Mouse (Mus musculus) right cerebral cortex, postnatal 36 days (tissue): ENCODE measurements around the gene Dnah17.

ENCODE experiments used
- DNase-seq, 2 experiments: peaks; one replicate each; pipeline ENCODE4 v3.0.0; 2022; ENCODE audit warnings: low spot score in 2 of 2, mixed read lengths in 1 of 2

The Dnah17 gene

DNA sequence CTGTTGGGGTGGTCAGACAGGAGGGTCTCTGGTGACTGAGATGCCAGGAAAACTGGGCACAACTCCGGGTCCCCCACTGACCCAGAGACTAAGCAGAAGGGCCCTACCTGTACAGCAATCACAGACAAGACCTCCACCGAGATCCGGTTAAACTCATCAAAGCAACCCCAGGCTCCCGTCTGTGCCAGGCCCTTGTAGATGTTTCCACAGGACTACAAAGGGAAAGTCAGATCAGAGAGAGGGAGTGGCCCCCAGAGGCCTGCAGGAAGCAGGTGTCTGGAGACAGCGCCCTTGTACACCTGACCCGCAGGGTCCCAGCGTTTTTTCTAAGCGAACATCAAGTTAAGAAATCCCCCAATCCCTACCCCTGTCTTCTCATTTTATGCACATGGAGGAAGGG is 44.5 kb downstream of the Dnah17 start:
- DNase-seq: no peak

DNA sequence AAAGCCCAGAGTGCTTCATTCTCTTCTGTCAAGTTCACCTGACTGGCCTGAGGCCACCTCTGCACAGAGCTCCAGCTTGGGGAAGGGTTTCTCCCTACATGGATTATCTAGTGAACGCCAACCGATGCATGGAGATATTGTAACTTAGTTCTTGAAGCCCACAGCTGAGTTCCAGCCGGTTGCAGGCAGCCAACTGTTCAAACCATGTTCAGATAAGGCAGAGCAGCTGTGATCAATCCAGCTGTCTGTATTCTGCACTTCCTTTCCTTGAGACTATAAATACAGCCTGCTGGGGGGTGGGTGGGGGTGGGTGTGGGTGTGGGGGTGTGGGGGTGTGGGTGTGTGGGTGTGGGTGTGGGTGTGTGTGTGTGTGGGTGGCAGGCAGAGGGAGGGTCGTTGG is 45.3 kb downstream of the Dnah17 start:
- no peak for DNase-seq

DNA sequence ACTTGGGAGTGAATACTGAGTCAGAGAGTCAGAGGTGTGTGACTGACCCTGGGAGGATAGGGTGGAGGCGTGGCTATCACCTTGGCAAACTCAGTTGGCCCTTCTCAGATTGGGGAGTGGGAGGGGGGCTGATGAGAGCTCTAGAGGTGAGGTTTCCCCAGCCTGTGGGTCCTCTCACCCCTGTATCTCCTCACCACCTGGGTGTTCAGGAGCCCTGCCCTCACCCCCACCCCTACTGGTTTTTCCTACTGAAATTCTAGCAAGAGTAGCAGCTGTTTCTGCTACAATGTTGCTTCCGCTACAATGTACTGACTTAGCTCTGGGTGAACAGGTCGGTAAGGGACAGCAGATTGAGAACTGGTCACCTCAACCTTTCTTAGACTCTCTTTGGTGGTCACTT is 46.2 kb downstream of the Dnah17 start:
- DNase-seq: no peak

DNA sequence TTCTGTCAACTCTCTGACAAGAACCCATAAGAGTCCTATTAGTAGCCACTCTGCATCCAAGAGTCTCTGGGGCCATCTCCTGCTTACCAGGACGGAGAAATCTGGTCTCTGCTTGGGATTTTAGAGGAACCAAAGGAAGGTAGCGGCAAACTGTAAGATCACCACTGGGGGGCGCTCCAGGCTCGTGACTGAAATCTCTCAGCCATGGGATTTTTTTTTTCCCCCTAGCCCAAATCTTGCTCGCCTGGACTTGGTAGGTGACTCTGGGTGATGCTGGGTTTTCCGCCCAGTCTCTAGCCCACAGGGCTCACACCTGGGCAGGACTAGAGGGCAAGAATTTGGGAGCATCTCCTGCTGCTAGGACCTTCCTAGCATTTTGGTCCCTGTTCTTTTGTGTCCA is 46.6 kb downstream of the Dnah17 start:
- peak in 1 of 2 experiments; percentile 24 for DNase-seq

DNA sequence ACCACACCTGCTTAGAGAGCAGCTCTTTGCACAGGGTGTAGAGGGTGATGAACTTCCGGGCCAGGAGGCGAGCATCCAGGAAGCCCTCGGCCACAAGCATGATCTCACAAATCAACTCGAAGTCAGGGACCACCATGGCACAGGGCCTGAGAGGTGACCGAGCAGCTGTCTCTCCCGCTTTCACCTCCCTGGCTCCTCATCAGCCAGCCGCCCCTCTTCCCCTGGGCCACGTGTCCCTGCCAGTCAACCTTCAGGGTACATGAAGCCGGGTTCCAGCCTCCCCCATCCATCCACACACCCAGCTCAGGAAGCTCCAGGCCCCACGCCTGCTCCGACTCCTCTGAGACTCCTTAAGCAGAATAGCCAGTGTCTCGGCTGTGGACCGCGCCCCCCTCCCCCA is 48.1 kb downstream of the Dnah17 start:
- no peak for DNase-seq

DNA sequence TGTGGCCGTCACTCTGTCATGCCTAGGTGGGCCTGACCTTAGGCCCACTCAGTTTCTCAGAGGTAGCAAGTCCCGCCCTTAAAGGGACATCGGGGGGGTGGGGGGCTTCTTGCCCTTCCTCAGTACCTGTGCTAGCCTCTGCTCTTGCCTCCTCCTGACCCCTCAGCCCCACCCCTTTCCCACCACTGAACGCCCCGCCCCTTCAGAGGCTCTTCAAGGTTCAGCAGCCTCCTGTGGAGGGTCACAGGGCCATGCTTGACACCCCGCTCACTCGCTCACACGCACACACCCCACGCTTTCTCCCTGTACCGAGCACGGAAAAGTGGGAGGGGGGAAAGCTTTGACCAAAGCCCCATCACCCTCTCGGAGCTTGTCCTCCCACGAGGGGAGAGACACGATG is 50.7 kb downstream of the Dnah17 start:
- no peak for DNase-seq

DNA sequence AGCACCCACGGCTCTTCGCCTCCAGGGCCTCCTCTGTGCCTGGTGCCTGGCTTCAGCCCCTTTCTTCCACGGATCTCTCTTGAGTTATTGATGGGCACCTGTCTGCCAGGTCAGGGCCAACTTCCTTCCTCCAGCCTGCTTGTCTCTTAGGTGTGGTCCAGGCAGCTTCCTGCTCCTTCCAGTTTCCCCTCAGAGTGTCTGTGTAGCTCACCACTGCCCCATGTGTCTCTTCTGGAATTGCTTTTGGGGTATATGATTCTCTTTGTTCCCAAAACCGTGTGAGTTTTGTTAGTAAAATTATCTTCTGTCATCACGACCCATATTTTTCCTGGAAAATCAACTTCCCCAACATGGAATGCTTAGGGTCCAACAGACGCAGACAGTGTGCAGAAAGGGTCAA is 53.5 kb downstream of the Dnah17 start:
- no peak for DNase-seq

DNA sequence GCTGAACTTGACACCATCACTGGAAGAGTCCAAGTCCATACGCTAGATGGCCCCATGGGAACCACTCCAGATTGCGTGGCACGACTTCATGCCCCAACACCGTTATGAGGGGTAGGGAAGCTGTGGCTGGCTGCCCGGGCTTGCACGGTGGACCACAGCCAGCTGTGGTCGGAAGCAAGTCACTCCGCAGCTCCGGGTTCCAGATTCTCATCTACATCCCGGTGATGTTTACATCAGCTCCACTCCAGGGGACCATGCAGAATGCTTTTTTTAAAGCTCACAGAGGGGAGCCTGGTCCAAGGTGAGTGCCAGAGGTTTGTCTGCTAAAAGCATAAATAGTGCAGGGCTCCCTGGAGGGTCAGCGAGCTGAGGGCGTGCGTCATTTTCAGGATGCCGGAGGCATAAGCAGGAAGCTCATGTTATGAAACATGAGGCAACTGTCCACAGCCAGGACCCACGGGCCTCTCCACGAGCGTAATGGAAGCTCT is 55.4 kb downstream of the Dnah17 start:
- DNase-seq: no peak

DNA sequence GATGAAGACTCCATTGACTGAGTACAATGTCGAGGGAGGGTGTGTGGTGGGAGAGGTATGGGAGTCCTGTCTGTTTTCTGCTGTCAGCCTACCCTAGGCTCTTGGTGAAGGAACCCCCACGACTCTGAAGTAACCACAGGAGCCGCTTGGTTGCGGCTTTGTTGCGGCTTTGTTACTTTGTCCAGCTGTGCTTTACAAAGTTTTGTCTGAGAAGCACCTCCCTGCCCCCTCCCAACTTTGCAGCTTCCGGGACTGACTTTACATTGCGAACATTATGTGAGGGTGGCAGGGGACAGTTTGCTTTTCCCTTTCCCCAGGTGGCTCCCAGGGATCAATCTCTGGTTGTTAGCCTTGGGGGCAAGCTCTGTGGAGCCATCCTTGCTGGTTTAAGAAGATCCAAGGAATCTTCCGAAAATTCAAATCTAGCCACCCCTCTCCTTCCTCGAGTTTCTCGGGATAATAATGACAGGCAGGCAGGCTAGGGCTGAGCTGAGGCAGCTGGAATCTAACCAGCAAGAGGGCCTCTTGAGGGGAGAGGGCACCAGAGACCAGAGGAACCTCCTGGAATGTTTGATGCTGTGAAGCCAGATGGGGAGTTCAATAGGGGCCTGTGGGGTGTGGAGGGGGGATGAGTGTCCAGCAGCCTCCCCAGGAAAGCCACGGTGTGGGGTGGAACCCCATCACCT is 59.1 kb downstream of the Dnah17 start:
- DNase-seq: no peak

DNA sequence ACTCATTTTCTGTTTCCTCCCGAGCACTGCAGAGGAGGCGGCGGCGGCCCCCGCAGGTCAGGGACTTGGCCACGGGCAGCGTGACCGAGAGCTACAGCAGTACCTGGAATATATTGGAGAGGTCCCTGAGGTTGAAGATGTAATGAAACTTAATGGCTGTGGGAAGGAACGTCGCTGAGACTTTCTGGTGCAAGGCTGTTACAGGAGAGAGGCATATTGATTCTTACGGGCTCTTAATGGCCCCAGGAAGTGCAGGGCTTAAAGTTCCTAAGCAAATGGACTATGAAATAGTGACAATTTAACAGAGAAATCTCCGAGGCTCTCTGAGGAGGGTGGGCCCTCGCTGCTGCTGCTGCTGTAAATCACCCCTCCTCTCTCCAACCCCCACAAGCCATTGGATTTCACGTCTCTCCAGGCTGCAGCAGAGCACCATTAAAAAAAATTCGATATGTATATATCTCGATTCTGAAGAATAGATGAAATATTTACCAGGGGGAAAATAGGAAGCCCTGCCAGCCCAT is 61.6 kb downstream of the Dnah17 start:
- DNase-seq: no peak

DNA sequence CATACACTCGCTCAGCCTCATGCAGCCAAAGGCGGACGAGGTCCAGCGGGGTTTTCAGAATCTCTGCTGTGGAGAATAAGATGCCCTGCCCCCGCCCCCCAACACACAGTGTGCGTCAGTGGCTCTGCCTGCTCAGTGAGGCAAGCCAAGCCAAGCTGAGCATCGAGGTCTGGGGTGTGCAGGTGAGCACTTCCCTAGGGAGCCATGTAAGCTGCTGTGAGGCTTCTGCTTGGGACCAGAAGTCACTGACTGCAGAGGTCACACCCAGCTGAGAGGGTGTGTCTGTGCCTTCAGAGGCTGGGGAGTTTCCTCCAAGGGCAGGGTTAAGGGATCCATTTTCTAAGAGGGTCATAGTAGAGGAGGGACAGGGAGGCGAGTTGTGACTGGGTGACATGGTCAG is 62.8 kb downstream of the Dnah17 start:
- DNase-seq: no peak

DNA sequence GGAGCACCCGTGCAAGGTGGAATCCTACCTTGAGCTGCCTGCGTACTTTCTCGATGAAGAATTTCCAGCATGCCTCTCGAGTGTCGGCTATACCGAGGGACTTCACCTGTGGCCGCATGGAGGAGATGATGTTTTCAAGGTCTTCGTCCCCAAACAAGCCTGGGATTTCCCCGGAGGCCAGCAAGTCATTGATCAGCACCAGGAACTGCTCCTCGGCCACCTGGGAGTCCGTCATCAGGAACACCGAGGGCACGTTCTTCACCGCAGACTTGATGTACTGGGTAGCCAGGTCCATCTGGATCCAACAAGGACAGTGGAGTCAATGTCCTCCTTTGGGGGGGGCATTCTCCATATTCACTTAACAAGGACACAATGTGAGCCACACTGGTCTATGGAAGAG is 70.4 kb downstream of the Dnah17 start:
- no peak for DNase-seq

DNA sequence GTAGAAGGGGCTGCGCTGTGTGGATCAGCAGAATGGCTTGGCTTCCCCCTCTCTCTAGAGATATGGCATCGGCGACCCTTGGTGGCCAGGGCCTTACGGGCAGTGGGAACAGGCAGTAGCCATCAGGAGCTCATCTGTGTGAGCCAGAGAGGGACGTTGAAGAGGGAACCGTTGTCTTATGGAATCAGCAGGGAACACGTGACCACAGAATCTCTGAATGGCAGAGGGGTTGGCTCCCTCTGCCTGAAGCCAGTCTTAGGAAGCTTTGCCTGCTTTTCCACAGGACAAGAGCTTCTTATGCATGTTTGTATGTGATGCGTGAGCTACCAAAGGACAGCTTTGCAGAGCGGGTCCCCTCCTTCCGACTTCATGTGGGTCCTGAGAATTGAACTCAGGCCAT is 71.6 kb downstream of the Dnah17 start:
- no peak for DNase-seq

DNA sequence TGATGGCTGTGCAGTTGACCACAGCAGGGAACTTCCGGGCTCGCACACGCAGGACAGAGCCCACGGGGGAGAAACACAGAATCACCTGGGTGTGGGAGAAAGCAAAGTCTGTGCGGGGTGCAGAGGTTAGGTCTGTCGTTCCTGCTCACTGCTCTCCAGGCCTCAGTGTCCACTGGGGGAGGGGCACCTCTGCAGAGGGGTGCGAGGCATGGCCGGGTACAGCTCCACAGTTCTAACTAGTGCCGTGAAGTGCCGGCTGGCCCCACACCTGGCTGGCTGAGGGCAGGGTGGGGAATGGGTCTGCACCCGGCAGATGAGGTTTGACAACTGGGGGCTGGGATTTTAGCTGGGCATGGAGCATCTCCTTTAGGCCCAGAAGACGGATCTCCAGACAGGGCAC is 72.1 kb downstream of the Dnah17 start:
- DNase-seq: no peak

DNA sequence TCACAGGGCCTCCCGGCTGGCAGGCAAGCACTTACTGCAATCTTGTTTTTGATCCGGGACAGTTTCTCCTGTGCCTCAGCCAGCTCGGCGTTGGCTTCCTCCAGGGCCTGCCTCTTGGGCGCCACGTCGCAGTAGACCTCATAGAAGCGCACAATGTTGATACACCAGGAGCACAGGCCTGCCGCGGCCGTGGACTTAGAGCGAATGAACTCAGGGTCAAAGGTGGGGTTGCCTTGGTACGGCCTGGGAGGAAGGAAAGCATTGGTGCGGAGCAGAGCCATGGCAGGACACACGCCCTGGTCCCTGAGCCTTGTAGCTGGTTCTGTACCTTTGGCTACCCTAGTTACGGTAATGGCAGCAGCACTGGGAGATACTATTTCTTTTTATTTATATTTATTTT is 80.3 kb downstream of the Dnah17 start:
- no peak for DNase-seq

DNA sequence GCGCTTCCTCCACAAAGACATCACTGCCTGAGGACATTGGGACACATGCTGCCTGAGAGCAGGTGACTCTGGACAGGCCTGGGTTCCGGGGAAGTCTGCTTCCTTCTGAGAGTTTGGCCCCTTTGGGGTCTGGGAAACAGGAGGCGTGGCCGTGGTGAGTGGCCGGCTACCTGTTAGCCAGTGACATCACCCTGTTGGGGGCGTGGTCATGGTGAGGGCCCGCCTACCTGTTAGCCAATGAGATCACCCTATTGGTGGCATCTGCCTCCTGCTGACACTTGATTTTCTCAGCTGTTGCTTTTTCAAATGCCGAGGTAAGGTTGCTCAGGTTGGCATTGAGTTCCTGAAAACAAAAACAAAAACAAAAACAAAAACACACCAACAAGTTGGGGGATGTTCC is 80.8 kb downstream of the Dnah17 start:
- DNase-seq: no peak

DNA sequence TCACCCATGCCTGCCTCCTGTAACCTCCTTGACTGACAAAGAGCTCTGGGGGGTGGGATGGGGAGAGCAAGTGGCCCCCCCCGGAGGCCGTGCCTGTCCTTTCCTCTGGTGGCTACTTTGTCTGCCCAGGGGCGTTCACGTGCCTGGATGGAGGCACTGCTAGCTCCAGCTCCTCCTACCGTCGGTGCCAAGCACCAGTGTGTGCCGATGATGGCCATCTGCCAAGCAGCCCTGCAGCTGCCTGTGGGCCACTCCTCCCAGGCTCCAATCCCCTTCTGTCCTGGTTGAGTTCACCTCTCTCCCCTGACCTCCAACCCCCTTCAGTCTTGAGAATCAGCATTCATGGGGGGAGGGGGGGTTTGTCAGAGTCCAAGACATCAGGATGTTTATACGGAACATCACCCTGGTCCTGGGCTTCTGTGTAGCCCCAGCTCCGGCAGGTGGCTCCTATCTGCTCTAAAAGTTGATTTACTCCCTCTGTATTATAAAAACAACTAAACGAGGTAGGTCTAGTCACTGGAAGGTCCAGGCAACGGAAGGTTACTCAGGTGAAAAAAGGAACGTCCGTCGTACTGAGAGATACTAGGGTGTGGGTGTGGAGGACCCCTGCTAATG is 87.0 kb downstream of the Dnah17 start:
- peak; percentile 50 to 53 for DNase-seq

DNA sequence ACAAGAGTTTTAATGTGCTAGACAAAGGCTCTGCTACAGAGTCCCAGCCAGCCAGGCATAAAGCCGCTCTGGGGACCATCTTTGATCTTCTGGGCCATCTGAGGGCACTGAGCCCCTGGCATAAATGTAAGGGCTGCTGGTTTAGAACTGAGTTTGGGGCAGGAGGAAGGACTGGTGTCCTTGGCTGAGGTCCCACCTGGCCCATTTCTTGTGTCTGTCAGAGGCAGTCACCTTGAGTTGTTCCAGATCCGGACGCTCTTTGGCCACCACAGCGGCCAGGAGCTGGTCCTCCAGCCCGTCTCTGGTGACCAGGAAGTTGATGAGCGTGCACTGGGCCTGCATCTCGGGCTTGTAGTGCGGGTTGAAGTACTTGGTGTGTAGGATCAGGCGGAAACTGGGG is 87.6 kb downstream of the Dnah17 start:
- DNase-seq: no peak

DNA sequence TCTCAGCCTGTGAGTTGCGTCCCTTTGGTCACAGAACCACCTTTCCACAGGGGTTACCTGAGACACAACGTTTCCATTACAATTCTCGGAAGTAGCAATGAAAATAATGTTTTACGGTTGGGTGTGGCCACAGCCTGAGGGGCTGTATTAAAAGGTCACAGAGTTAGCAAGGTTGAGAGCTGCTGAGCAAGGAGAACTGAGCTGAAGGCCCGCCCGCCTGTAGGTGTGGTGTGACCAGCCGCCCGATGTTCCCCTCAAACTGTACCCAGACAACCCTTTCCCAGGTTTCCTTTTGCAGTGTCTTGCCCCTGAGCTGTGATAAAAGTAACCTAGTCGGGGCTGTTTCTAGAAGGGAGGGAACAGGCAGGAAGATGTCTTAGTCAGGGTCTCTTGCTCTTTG is 95.4 kb downstream of the Dnah17 start:
- DNase-seq: no peak

DNA sequence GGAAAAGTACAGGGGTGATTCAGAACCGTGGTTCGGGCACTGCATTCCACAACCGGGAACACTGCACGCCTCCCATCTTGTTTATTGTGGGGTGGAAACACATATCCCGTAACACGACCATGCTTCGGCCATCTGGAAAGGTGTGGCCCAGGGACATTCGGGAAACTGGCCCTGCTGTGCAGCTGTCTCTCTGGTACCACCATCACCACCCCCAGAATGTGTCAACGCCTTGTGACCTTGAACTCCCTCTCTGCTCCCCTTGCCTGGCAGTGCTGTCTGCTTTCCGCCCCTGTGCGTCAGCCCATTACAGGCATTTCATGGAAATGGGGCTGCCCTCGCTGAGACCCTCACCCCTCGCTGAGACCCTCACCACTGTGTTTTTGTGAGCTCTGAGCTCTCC is 96.0 kb downstream of the Dnah17 start:
- no peak for DNase-seq

DNA sequence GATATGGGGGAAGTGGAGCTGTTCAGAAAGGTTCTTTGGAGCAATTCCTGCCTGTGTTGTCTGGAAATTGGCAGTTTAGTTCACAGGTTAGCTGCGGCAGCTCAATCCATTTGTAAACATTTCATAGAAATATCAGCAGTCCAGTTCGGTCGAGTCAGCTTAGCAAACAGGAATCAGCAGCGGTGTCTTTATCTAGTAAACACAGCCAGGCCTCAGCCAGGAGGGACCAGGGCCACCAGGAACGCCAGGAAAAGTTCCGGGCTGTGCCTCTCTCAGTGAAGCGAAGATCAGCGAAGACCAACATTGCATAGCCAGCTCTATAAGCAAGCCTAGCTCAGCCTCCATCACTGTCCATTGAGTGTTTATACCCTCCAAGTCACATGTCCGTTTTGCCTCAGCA is 99.3 kb downstream of the Dnah17 start:
- DNase-seq: no peak

DNA sequence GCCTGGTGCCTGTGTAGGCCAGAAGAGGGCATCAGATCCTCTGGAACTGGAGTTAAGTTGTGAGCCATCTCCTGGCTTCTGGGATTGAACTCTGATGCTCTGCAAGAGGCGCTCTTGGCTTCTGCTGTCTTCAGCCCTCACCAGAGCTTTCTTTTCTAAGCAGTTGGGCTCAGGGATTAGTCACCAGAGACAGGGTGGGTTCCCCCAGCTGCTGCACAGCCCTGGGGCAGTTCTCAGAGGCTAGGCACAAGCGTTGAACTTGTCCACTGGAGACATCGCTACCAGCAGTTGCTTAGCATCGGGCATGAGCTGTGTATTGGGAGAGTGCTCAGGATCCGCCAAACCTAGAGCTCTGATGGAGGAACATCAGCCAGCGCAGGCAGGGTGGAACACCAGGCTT is 101.3 kb downstream of the Dnah17 start:
- no peak for DNase-seq

DNA sequence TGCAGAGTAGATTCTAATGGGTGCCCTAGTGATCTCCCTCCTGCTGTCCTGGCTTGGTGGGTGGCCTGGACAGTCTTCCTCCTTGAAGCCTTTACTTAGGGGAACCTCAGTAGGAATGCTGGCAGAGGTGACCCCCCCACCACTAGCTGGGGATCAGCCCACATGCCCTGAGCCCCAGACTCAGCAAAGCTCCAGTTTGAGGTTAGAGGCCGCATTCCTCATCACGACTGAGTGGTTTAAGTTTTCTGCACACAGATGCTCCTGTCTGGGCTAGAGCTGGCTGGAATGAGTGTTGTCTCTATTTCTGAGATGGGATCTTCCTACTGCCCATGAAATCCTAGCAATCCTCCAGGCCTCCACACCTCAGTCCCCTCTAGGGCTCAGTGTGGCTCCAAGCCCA is 106.3 kb downstream of the Dnah17 start:
- DNase-seq: no peak

DNA sequence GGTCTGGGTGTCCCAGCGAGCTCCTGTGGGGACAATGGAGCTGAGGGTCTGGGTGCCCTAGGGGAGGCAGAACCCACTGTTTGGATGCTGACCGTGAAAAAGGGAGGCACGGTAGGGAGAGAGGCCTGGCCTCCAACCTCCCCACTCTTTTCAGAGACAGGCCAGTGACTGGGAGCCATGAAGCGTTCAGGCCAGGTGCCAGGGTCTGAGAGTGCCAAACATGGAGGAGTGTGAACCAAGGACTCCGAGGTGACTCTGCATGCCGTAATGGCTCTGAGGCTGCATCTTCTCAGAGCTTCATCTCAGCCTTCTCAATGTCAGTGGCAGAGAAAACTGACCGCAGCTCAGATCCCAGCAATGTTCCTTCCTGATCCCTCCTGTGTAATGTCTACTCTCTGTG is 107.0 kb downstream of the Dnah17 start:
- DNase-seq: no peak
